Mouse (Mus musculus) embryo, embryonic 10 days (tissue): ENCODE measurements around the gene Gcnt1.

Experiments
- DNase-seq: peaks from one replicate; pipeline ENCODE4 v3.0.0-alpha.2; 2015; ENCODE audit warnings: low spot score

Gene Gcnt1

GRCm38 (mm10) chr19:17366364-17367090 lies 6.1 kb downstream of the Gcnt1 start:
- DNase-seq: no peak

GRCm38 (mm10) chr19:17364741-17365140 lies 7.9 kb downstream of the Gcnt1 start:
- peak; percentile 56 for DNase-seq

- DNase-seq: no peak
Measured at GRCm38 (mm10) chr19:17361181-17361580, 11.5 kb downstream of the Gcnt1 start.

- no peak for DNase-seq
Measured at GRCm38 (mm10) chr19:17359315-17359890, 13.2 kb downstream of the Gcnt1 start.

- DNase-seq: no peak
Measured at GRCm38 (mm10) chr19:17357391-17357790, 15.3 kb downstream of the Gcnt1 start.

- DNase-seq: no peak
Measured at GRCm38 (mm10) chr19:17356932-17357331, 15.7 kb downstream of the Gcnt1 start.

- DNase-seq: peak; percentile 88
Measured at GRCm38 (mm10) chr19:17355950-17356867, 16.4 kb downstream of the Gcnt1 start.

GRCm38 (mm10) chr19:17355361-17355760 lies 17.3 kb downstream of the Gcnt1 start:
- no peak for DNase-seq

GRCm38 (mm10) chr19:17354797-17355196 lies 17.8 kb downstream of the Gcnt1 start:
- no peak for DNase-seq

- no peak for DNase-seq
Measured at GRCm38 (mm10) chr19:17354362-17354761, 18.3 kb downstream of the Gcnt1 start.

- no peak for DNase-seq
Measured at GRCm38 (mm10) chr19:17353727-17354126, 18.9 kb downstream of the Gcnt1 start.

- DNase-seq: no peak
Measured at GRCm38 (mm10) chr19:17347852-17348251, 24.8 kb downstream of the Gcnt1 start.

GRCm38 (mm10) chr19:17346716-17347474 lies 25.7 kb downstream of the Gcnt1 start:
- no peak for DNase-seq

GRCm38 (mm10) chr19:17344881-17345280 lies 27.8 kb downstream of the Gcnt1 start:
- DNase-seq: no peak

- no peak for DNase-seq
Measured at GRCm38 (mm10) chr19:17339563-17339962, 33.1 kb downstream of the Gcnt1 start.

- no peak for DNase-seq
Measured at GRCm38 (mm10) chr19:17337057-17337679, 35.5 kb downstream of the Gcnt1 start.

- no peak for DNase-seq
Measured at GRCm38 (mm10) chr19:17336646-17337045, 36.0 kb downstream of the Gcnt1 start.

GRCm38 (mm10) chr19:17334644-17335333 lies 37.9 kb downstream of the Gcnt1 start:
- DNase-seq: peak; percentile 29

- no peak for DNase-seq
Measured at GRCm38 (mm10) chr19:17333043-17333442, 39.6 kb downstream of the Gcnt1 start.

GRCm38 (mm10) chr19:17328916-17329315 lies 43.7 kb downstream of the Gcnt1 start:
- DNase-seq: no peak

GRCm38 (mm10) chr19:17327881-17328404 lies 44.7 kb downstream of the Gcnt1 start:
- DNase-seq: no peak
